Mouse (Mus musculus) liver, embryonic 13.5 days (tissue): Measurements from ENCODE around the gene Nit2. TPM values are rescaled to one million over a fixed set of nuclear protein-coding genes. Genes with fewer than 3 reads are reported as not detected.
"Not testable (repeated sequence)": the region's sequence is repeated elsewhere in the genome, so short reads cannot be mapped to it uniquely, and the experiment has no call there.

Experiments
- ATAC-seq: fragments of 200-750 bp; cut with Nextera tagmentation; 2 replicates; pipeline ENCODE4 v1.8.0; 2017; ENCODE audit warnings: low read depth, mild to moderate bottlenecking, moderate number of reproducible peaks, moderate library complexity
- DNase-seq: peaks from one replicate; pipeline ENCODE4 v3.0.0; 2022
- H3K27ac ChIP-seq: fragments of 300-500 bp; sonication (generic); 2 replicates; pipeline ENCODE4 v1.5.1; 2015; ENCODE audit warnings: moderate library complexity, mild to moderate bottlenecking, inconsistent platforms
- H3K27me3 ChIP-seq: fragments of 300-500 bp; sonication (generic); 2 replicates; pipeline ENCODE4 v1.6.1; 2015; ENCODE audit warnings: mild to moderate bottlenecking, inconsistent platforms
- H3K36me3 ChIP-seq: fragments of 300-500 bp; sonication (generic); 2 replicates; pipeline ENCODE4 v1.6.1; 2015; ENCODE audit warnings: mild to moderate bottlenecking, inconsistent platforms
- H3K4me1 ChIP-seq: fragments of 300-500 bp; sonication (generic); replicated peaks from 2 replicates; pipeline ENCODE4 v1.6.1; 2015; ENCODE audit warnings: inconsistent platforms
- H3K4me2 ChIP-seq: fragments of 300-500 bp; sonication (generic); 2 replicates; pipeline ENCODE4 v1.6.1; 2015; ENCODE audit warnings: inconsistent platforms, mild to moderate bottlenecking, moderate library complexity
- H3K4me3 ChIP-seq: fragments of 300-500 bp; sonication (generic); replicated peaks from 2 replicates; pipeline ENCODE4 v1.5.1; 2015; ENCODE audit warnings: mild to moderate bottlenecking, inconsistent platforms
- H3K9ac ChIP-seq: fragments of 300-500 bp; sonication (generic); 2 replicates; pipeline ENCODE4 v1.6.1; 2015; ENCODE audit warnings: mild to moderate bottlenecking, inconsistent platforms
- H3K9me3 ChIP-seq: fragments of 300-500 bp; sonication (generic); replicated peaks from 2 replicates; pipeline ENCODE4 v1.6.1; 2016; ENCODE audit warnings: inconsistent platforms
- WGBS: fragments of 180-500 bp; shearing (Covaris S2); methylation state at CpG from one replicate; pipeline ENCODE4 v1.1.7; 2015; ENCODE audit not compliant: insufficient replicate concordance; 5-methylcytosine and 5-hydroxymethylcytosine counted together
- polyA plus RNA-seq: library from polyadenylated mRNA; unstranded; fragments of >200 nt; fragmentation: Nextera tagmentation; extraction: Ambion mirVana; gene quantifications from 2 replicates; pipeline ENCODE4 v1.2.1, GENCODE M21; 2015

The Nit2 gene
- polyA plus RNA-seq, 1 experiment from 2014 or later = 39.5 TPM

DNA sequence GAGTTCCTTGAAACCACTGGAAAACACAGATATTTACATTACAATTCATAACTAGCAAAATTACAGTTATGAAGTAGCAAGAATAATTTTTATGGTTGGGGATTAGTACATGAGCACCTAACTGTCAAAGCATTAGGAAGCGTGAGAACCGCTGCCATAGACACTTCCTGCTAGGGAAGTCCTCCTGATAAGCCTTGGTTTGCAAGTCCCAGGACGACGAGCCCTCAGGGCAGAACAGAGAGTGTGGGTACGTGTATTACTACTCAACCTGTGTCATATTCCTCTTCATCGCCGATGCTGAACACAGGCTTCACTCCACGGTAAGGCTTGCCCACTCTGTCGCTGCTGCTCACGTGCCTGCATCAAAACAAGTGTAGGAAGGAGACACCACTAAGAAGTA is 10.5 kb upstream of the Nit2 start:
- no peaks in the 10 kb centered on the region for H3K9me3 ChIP-seq
- no peak overlapping the region for H3K9ac ChIP-seq
- H3K4me1 ChIP-seq = peaks cover 10% of the 10 kb centered on the region
- no peaks in the 10 kb centered on the region for H3K27me3 ChIP-seq
- no peak overlapping the region for H3K27ac ChIP-seq
- DNase-seq (no peak), ATAC-seq (no peak)
- no peak overlapping the region for H3K4me2 ChIP-seq
- no peak overlapping the region for H3K4me3 ChIP-seq
- WGBS = 55% methylated on average over 10 of the region's 10 CpGs
- H3K36me3 ChIP-seq = peaks cover 30% of the 10 kb centered on the region

DNA sequence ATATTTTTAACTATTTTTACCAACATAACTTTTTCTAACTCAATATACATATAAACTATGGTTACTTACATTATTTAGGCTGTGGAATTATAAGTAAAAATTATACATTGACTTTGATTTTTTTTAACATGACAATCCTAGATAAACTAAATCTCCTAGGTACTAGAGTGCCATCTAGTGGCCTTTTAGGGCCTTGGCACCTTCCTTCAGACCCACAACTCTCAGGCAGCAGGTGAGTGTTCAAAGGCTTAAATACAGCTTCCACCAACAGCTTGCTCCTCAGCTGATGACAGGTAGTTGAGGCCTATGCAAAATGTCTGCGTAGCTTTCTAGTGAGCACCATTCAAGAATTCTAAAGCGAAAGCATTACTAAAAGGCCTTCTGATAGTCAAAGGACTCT is 10.1 kb upstream of the Nit2 start:
- DNase-seq = no peak
- Histone ChIP-seq H3K4me2 (no peak overlapping the region), H3K4me1 (peaks cover 6% of the 10 kb centered on the region), H3K36me3 (peaks cover 25% of the 10 kb centered on the region), H3K27me3 (no peaks in the 10 kb centered on the region), H3K9me3 (no peaks in the 10 kb centered on the region), H3K4me3 (no peak overlapping the region), H3K27ac (no peak overlapping the region), H3K9ac (no peak overlapping the region)
- WGBS = 55% methylated on average over 2 of the region's 2 CpGs
- no peak for ATAC-seq

DNA sequence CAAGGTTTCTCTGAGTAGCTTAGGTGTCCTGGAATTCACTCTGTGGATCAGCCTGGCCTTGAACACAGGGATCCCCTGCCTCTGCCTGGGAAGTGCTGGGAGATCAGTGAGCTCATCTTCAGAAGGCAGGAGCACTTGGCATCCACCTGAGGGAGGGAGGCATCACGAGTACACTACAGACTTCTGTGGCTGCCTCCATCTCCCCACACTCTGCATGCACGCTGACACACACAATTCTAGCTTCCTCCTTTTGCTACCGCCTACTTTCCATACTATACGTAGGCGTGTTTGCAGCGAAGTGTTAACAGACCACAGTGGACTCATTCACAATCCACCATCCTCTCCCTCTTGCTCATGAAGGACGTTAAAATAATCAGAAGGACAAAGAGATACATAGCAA is 9.1 kb upstream of the Nit2 start:
- H3K27ac ChIP-seq = no peak overlapping the region
- H3K9me3 ChIP-seq = no peaks in the 10 kb centered on the region
- H3K4me3 ChIP-seq = no peak overlapping the region
- DNase-seq = no peak
- H3K9ac ChIP-seq = no peak overlapping the region
- ATAC-seq = no peak
- peaks cover 24% of the 10 kb centered on the region for H3K36me3 ChIP-seq
- H3K4me1 ChIP-seq = no peaks in the 10 kb centered on the region
- WGBS = 67% methylated on average over 7 of the region's 7 CpGs
- H3K27me3 ChIP-seq = no peaks in the 10 kb centered on the region
- no peak overlapping the region for H3K4me2 ChIP-seq

GRCm38 (mm10) chr16:57175751-57176150 is 8.6 kb upstream of the Nit2 start:
- no peaks in the 10 kb centered on the region for H3K4me1 ChIP-seq
- H3K27ac ChIP-seq = no peak overlapping the region

DNA sequence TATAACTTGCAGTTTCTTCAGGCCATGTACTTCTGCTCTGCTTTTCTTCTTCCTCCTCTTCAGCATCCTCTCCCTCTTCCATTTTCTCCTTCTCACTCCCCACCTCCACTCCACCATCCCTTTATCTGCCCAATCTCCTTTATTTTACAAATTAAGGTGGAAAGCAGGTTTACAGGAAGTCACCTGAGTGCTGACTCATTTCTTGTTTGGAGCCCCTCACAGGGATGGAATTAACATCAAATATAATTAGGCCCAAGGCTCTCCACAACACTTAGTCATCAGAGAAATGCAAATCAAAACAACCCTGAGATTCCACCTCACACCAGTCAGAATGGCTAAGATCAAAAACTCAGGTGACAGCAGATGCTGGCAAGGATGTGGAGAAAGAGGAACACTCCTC is 7.3 kb upstream of the Nit2 start:
- H3K27ac ChIP-seq, H3K27me3 ChIP-seq, H3K4me1 ChIP-seq, H3K9me3 ChIP-seq, H3K9ac ChIP-seq, H3K4me2 ChIP-seq, DNase-seq, H3K4me3 ChIP-seq, ATAC-seq: not testable (repeated sequence)
- H3K36me3 ChIP-seq = peaks cover 19% of the 10 kb centered on the region

More at GRCm38 (mm10) chr16:57175751-57176150, 8.6 kb upstream of the Nit2 start:
- Histone ChIP-seq H3K9me3 (no peaks in the 10 kb centered on the region), H3K36me3 (peaks cover 25% of the 10 kb centered on the region), H3K4me3 (no peak overlapping the region), H3K27me3 (no peaks in the 10 kb centered on the region), H3K4me2 (no peak overlapping the region), H3K9ac (no peak overlapping the region)
- 70% methylated on average over 2 of the region's 2 CpGs for WGBS
- ATAC-seq (no peak), DNase-seq (no peak)

DNA sequence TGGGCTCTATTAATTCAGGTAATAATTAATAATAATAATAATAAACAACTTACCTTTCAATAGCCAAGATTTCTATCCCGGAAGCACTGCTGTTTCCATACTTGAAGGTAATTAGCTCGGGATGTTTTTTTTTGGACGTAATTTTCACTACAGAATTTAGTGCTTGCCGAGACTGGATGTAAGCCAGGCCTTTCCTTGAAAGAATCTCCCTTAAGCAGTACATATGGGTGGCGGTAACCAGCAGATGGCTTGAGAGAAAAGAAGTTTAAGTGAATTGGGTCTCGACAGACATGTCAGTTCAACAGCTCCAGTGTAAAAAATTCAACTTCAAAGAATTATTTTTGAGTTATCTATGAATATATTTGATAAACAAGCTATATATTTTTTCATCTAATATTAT is 4.4 kb upstream of the Nit2 start:
- DNase-seq (no peak), ATAC-seq (no peak)
- H3K36me3 ChIP-seq = peaks cover 15% of the 10 kb centered on the region; the same call in 1 of the 2 replicates
- H3K9me3 ChIP-seq = no peaks in the 10 kb centered on the region
- no peak overlapping the region for H3K4me3 ChIP-seq
- no peaks in the 10 kb centered on the region for H3K27me3 ChIP-seq
- H3K27ac ChIP-seq = no peak overlapping the region
- no peak overlapping the region for H3K4me2 ChIP-seq
- peaks cover 9% of the 10 kb centered on the region for H3K4me1 ChIP-seq
- H3K9ac ChIP-seq = no peak overlapping the region
- WGBS = 86% methylated on average over 6 of the region's 6 CpGs

- no peak overlapping the region for H3K27ac ChIP-seq
Observed at GRCm38 (mm10) chr16:57171161-57171560, 4.0 kb upstream of the Nit2 start.

DNA sequence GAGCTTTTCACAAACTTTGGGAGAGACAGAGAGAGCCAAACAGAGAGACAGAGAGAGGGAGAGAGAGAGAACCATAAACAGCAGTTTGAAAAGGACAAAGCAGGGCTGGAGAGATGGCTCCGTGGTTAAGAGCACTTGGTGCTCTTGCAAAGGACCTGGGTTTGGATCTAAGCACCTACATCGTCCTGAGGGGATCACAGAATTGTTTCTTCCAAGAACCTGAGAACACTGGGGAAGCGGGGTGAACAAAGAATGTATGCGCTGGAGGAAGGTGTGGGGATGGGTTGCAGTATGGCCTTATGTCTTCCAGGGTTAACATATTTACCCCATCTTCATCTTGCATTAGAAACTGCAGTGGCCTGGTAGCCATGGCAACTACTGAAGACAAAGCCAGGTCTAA is 1.1 kb upstream of the Nit2 start:
- WGBS = 68% methylated on average over 4 of the region's 4 CpGs
- no peak for ATAC-seq
- H3K27ac ChIP-seq = no peak overlapping the region

More at GRCm38 (mm10) chr16:57171161-57171560, 4.0 kb upstream of the Nit2 start:
- no peak overlapping the region for H3K4me2 ChIP-seq
- H3K4me3 ChIP-seq = no peak overlapping the region
- H3K36me3 ChIP-seq = peaks cover 13% of the 10 kb centered on the region; the same call in 1 of the 2 replicates
- 85% methylated on average over 8 of the region's 8 CpGs for WGBS
- DNase-seq (no peak), ATAC-seq (no peak)
- H3K4me1 ChIP-seq = peaks cover 13% of the 10 kb centered on the region
- no peaks in the 10 kb centered on the region for H3K9me3 ChIP-seq
- H3K9ac ChIP-seq = no peak overlapping the region
- no peaks in the 10 kb centered on the region for H3K27me3 ChIP-seq

DNA sequence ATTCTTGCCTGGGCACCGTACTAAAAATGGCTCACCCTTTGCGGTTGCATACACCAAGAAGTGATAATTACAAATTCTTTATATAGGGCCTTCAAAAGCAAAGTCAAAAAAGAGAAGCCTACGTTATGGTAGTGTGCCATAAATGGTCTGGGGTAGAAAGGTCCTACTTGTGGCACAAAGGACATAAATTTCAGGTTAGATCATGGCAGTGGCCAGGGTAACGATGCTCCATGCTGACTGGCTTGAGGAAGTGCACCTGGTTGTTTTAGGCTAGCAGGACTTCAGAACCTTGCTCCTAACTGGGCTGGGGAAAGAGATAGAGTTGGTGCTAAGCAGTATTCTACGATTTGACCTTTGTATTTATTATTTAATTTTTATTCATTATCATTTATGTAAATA is 372 bp upstream of the Nit2 start:
- WGBS = 28% methylated on average over 5 of the region's 5 CpGs
- H3K9ac ChIP-seq = peak overlapping the region; percentile 87
- peaks cover 26% of the 10 kb centered on the region for H3K4me1 ChIP-seq
- H3K27ac ChIP-seq = no peak overlapping the region
- ATAC-seq (peak; percentile 1; the same call in 1 of the 2 replicates), DNase-seq (no peak)
- H3K36me3 ChIP-seq = peaks cover 22% of the 10 kb centered on the region
- H3K4me3 ChIP-seq = peak overlapping the region; percentile 85
- no peaks in the 10 kb centered on the region for H3K9me3 ChIP-seq
- peak overlapping the region; percentile 96 for H3K4me2 ChIP-seq
- no peaks in the 10 kb centered on the region for H3K27me3 ChIP-seq

More for the DNA sequence above, 1.1 kb upstream of the Nit2 start:
- no peak for DNase-seq
- H3K4me3 ChIP-seq = no peak overlapping the region
- no peak overlapping the region for H3K4me2 ChIP-seq
- no peaks in the 10 kb centered on the region for H3K9me3 ChIP-seq
- no peaks in the 10 kb centered on the region for H3K27me3 ChIP-seq
- peaks cover 24% of the 10 kb centered on the region for H3K4me1 ChIP-seq
- no peak overlapping the region for H3K9ac ChIP-seq
- H3K36me3 ChIP-seq = peaks cover 16% of the 10 kb centered on the region

- ATAC-seq (no peak), DNase-seq (no peak)
- peak overlapping the region; percentile 96 for H3K4me2 ChIP-seq
- peak overlapping the region; percentile 85 for H3K4me3 ChIP-seq
- WGBS = 62% methylated on average over 6 of the region's 6 CpGs
- H3K4me1 ChIP-seq = peaks cover 26% of the 10 kb centered on the region
- H3K36me3 ChIP-seq = peaks cover 25% of the 10 kb centered on the region
- H3K9ac ChIP-seq = peak overlapping the region; percentile 87
- no peaks in the 10 kb centered on the region for H3K27me3 ChIP-seq
- no peak overlapping the region for H3K27ac ChIP-seq
- H3K9me3 ChIP-seq = no peaks in the 10 kb centered on the region
Observed at GRCm38 (mm10) chr16:57166086-57166485, 1.1 kb downstream of the Nit2 start.

DNA sequence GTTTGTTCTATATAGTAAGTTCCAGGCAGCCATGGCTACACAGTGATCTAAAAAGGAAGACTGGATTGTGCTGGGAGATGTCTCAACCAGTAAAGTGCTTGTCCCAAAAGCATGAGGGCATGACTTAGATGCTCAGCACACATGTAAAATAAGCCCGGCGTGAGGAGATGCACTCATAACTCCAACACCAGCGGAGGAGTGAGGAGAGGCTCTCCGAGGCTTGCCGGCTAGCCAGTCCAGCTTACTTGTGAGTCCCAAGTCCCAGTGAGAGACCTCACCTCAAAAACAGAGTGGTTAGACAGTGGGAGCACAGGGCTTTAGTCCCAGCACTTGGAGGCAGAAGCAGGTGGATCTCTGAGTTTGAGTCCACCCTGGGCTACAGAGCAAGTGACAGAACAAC is 2.0 kb downstream of the Nit2 start:
- no peaks in the 10 kb centered on the region for H3K9me3 ChIP-seq
- no peak overlapping the region for H3K4me3 ChIP-seq
- ATAC-seq = no peak
- 94% methylated on average over 5 of the region's 5 CpGs for WGBS
- H3K4me1 ChIP-seq = peaks cover 26% of the 10 kb centered on the region
- no peak overlapping the region for H3K4me2 ChIP-seq
- no peak overlapping the region for H3K9ac ChIP-seq
- peaks cover 31% of the 10 kb centered on the region for H3K36me3 ChIP-seq
- no peak for DNase-seq
- no peaks in the 10 kb centered on the region for H3K27me3 ChIP-seq
- no peak overlapping the region for H3K27ac ChIP-seq

DNA sequence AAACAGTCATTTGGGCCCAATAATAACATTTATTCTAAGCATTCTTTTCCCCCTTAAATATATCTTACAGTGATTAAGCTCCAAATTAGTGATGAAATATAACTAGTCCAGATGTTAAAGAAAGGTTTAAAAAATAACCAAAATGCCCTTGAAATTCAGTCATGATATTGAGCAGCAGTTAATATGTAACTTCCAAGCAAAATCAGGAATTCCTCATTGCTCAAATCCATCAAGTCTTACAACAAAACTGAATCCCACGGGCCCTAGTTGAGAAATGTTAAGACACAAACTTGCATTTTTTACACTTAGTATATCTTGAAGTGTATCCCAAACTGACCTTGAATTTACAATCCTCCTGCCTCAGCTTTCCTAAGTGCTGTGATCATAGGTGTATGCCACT is 3.4 kb downstream of the Nit2 start:
- no peak overlapping the region for H3K27ac ChIP-seq
- no peaks in the 10 kb centered on the region for H3K9me3 ChIP-seq
- no peaks in the 10 kb centered on the region for H3K27me3 ChIP-seq
- DNase-seq (no peak), ATAC-seq (no peak)
- no peak overlapping the region for H3K4me3 ChIP-seq
- H3K36me3 ChIP-seq = peaks cover 37% of the 10 kb centered on the region
- H3K4me2 ChIP-seq = no peak overlapping the region
- H3K4me1 ChIP-seq = peaks cover 26% of the 10 kb centered on the region
- H3K9ac ChIP-seq = no peak overlapping the region
- WGBS = 68% methylated on average over 1 of the region's 1 CpGs
